Mouse (Mus musculus) midbrain, embryonic 13.5 days (tissue): ENCODE results near the gene Ttll10. TPM values are rescaled to one million over a fixed set of nuclear protein-coding genes. Genes with fewer than 3 reads are reported as not detected.

Experiments
- ATAC-seq: fragments of 200-750 bp; cut with Nextera tagmentation; 2 replicates; pipeline ENCODE4 v1.8.0; 2017; ENCODE audit warnings: mild to moderate bottlenecking, moderate TSS enrichment, moderate library complexity
- H3K27ac ChIP-seq: fragments of 300-500 bp; sonication (generic); 2 replicates; pipeline ENCODE4 v1.5.1; 2015; ENCODE audit warnings: inconsistent platforms, mild to moderate bottlenecking, moderate library complexity
- H3K27me3 ChIP-seq: fragments of 300-500 bp; sonication (generic); 2 replicates; pipeline ENCODE4 v1.6.1; 2015; ENCODE audit warnings: mild to moderate bottlenecking, inconsistent platforms
- H3K36me3 ChIP-seq: fragments of 300-500 bp; sonication (generic); 2 replicates; pipeline ENCODE4 v1.6.1; 2015; ENCODE audit warnings: mild to moderate bottlenecking, inconsistent platforms
- H3K4me1 ChIP-seq: fragments of 300-500 bp; sonication (generic); replicated peaks from 2 replicates; pipeline ENCODE4 v1.6.1; 2015; ENCODE audit warnings: inconsistent platforms
- H3K4me2 ChIP-seq: fragments of 300-500 bp; sonication (generic); replicated peaks from 2 replicates; pipeline ENCODE4 v1.6.1; 2015; ENCODE audit warnings: moderate library complexity, mild to moderate bottlenecking, inconsistent platforms
- H3K4me3 ChIP-seq: fragments of 300-500 bp; sonication (generic); replicated peaks from 2 replicates; pipeline ENCODE4 v1.5.1; 2015; ENCODE audit warnings: mild to moderate bottlenecking, inconsistent platforms
- H3K9ac ChIP-seq: fragments of 300-500 bp; sonication (generic); replicated peaks from 2 replicates; pipeline ENCODE4 v1.6.1; 2015; ENCODE audit warnings: mild to moderate bottlenecking, inconsistent platforms
- H3K9me3 ChIP-seq: fragments of 300-500 bp; sonication (generic); 2 replicates; pipeline ENCODE4 v1.6.1; 2016; ENCODE audit warnings: mild to moderate bottlenecking, inconsistent platforms
- WGBS: fragments of 180-500 bp; shearing (Covaris S2); methylation state at CpG from one replicate; pipeline ENCODE4 v1.1.7; 2015; 5-methylcytosine and 5-hydroxymethylcytosine counted together
- polyA plus RNA-seq: library from polyadenylated mRNA; unstranded; fragments of >200 nt; fragmentation: Nextera tagmentation; extraction: Ambion mirVana; gene quantifications from 2 replicates; pipeline ENCODE4 v1.2.1, GENCODE M21; 2015

Gene Ttll10
- polyA plus RNA-seq, 1 experiment from 2014 or later = not detected

DNA sequence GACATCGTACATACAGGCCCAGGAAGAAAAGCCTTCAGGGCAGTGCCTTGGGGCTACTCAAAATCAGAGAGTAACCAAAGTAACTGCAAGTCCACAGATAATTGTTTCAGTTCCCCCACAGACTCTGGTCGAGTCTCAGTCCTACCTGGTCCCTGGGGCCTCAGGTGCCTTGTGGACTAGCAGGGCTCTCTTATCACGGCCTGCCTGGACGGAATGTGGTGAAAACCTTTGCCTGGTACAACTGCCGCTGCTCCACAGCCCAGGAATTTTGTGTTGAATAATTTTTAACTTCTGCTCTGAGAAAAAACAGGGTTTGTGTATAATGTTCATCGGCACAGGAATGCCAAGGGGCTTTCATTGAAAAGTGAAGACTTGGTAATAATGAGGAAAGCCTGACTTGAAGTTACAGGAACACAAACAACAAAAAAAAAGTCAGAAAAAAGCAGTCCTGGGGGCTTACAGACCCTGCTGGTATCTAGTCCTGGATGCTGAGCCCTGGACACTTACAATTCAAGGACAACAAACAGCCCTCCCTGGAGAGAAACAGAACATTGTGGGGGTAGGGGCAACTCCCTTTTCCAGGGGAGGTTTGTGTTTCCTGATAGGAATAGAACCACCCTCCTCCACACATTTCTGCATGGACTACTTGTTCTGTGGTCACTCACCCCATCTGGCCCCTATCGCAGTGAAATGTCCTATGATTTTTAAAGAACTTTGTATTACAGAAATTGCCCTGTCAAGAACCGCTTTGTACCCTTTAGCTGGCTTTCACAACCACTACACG lies 25.1 kb upstream of the Ttll10 start:
- Histone ChIP-seq H3K9me3 (no peaks in the 10 kb centered on the region), H3K4me1 (no peaks in the 10 kb centered on the region), H3K27me3 (no peaks in the 10 kb centered on the region), H3K36me3 (no peaks in the 10 kb centered on the region), H3K9ac (no peak overlapping the region), H3K27ac (no peak overlapping the region), H3K4me2 (no peak overlapping the region), H3K4me3 (no peak overlapping the region)
- WGBS = 85% methylated on average over 9 of the region's 9 CpGs
- ATAC-seq = no peak

DNA sequence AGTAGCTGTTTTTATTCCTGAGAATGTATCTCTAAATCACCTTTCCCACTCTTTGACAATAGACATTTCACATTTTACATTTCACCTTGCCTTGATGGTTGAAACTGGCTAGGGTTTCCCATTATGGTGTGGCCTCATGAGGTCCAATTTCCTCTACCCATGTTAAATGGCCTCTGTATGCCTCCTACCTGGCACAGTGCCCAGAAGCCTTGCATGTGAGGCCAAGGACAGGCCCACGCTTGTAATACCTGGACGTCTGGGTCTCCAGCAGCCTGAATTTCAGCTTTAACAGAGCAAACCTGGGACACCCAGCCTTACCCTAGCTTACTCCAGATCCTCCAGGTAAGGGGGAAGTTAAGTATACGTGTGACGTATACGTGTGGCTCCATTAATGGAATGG lies 24.1 kb upstream of the Ttll10 start:
- Histone ChIP-seq H3K9me3 (no peaks in the 10 kb centered on the region), H3K27ac (no peak overlapping the region), H3K4me3 (no peak overlapping the region), H3K9ac (no peak overlapping the region), H3K27me3 (peaks cover 5% of the 10 kb centered on the region), H3K36me3 (no peaks in the 10 kb centered on the region), H3K4me2 (no peak overlapping the region), H3K4me1 (no peaks in the 10 kb centered on the region)
- no peak for ATAC-seq
- 89% methylated on average over 5 of the region's 5 CpGs for WGBS

DNA sequence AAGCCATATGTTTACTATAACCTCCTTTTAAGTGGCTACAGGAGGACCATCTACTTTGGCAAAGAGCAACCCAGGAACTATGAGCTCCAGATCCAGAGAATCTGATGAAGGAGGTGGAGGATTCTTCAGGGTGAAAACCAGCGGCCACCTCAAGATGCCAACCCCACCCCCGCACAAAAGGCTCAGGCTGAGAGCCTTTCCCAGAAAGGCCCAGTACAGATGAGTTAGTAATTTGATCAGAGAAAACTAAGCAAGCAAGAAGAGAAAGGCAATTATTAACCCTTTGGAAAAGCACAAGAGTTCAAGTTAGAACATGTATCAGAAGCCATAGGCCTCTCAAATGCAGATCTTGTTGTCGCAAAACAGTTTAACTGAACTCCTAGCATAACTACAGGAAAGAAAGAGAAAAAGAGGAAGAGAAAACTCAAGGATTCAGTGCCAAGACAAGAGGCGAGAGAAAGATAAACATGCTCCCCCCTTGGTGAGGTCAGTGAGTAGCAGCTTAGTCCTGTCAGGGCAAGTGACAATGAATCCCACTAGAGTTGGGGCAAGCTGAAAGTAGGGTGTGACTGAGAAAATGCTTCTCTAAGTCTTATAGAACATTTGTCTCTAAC lies 23.5 kb upstream of the Ttll10 start:
- Histone ChIP-seq H3K27ac (no peak overlapping the region), H3K4me3 (no peak overlapping the region), H3K9ac (no peak overlapping the region), H3K36me3 (no peaks in the 10 kb centered on the region), H3K4me2 (no peak overlapping the region), H3K27me3 (peaks cover 11% of the 10 kb centered on the region), H3K4me1 (peaks cover 5% of the 10 kb centered on the region), H3K9me3 (no peaks in the 10 kb centered on the region)
- 73% methylated on average over 4 of the region's 4 CpGs for WGBS
- ATAC-seq = no peak

DNA sequence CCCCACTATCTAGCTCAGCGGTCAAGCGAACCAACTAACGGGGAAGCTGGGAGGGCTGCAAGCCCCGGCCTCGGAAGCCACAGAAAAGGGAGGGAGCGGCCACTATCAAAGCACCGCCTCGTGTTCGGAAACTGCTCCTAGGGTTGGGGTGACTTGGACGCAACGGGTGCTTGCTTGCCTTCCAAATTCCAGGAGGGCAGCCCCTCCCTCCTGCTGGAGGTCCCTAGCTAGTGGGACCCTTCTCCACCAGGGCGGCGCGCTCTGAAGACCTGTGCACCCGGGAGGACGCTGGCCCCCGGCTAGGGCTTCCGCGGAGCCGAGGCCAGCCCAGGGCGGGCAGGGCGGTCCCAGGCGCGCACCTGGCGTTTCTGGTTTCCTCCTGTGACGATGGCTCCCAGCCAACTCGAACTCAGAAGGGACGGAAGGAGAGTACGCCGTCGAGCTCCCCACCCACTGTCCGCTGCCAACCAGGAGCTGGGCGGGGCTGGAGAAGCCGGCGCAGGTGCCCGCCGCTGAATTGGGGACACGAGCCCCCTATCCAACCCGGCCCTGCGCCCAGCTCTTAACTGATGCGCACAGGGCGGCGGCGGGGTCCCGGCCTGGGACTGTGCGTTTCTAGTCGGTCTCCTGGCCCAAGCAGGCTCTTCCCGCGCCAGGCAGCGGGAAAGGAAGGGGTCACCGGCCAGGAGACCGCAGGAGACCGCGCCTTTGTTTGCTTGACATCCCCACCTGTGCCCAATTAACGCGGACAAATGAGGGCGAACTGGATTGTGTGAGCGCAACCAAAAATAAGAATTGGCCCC lies 18.5 kb upstream of the Ttll10 start:
- under 1% methylated on average over 58 of the region's 58 CpGs for WGBS
- peak; percentile 62; the same call in 1 of the 2 replicates for ATAC-seq
- H3K4me3 ChIP-seq = peak overlapping the region; percentile 39

DNA sequence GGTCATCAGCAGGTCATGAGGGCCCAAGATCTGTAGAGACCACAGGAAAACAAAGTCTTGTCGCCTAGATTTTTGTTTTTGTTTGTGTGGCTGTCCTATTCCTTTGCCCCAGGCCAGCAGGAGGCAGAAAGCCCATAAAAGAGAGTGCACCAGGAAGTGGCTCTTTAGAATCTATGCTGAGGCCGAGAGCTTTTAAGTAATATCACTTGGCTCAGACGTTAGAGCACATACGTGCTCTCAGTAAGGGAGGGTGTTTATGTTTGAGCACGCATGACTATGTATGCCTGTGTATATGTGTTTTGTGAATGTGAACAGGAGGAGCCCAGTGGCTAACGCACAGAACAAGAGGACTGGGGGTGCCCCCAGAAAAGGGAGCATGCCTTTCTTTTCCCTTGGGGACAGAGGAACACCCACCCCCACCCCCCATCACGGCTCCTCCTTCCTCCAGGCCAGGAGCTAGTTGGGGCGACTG lies 17.7 kb upstream of the Ttll10 start:
- H3K4me1 ChIP-seq = peaks cover 12% of the 10 kb centered on the region
- WGBS = 9% methylated on average over 8 of the region's 8 CpGs
- H3K4me2 ChIP-seq = peak overlapping the region; percentile 61; the same call in 1 of the 2 replicates
- no peaks in the 10 kb centered on the region for H3K36me3 ChIP-seq
- ATAC-seq = no peak
- H3K4me3 ChIP-seq = peak overlapping the region; percentile 39; the same call in 1 of the 2 replicates
- peaks cover 31% of the 10 kb centered on the region for H3K27me3 ChIP-seq
- no peak overlapping the region for H3K27ac ChIP-seq
- H3K9ac ChIP-seq = no peak overlapping the region
- no peaks in the 10 kb centered on the region for H3K9me3 ChIP-seq

More for the DNA sequence above, 18.5 kb upstream of the Ttll10 start:
- Histone ChIP-seq H3K9ac (peak overlapping the region; percentile 52; the same call in 1 of the 2 replicates), H3K4me2 (peak overlapping the region; percentile 61), H3K4me1 (peaks cover 12% of the 10 kb centered on the region), H3K27ac (no peak overlapping the region), H3K9me3 (no peaks in the 10 kb centered on the region), H3K36me3 (no peaks in the 10 kb centered on the region), H3K27me3 (peaks cover 31% of the 10 kb centered on the region)

DNA sequence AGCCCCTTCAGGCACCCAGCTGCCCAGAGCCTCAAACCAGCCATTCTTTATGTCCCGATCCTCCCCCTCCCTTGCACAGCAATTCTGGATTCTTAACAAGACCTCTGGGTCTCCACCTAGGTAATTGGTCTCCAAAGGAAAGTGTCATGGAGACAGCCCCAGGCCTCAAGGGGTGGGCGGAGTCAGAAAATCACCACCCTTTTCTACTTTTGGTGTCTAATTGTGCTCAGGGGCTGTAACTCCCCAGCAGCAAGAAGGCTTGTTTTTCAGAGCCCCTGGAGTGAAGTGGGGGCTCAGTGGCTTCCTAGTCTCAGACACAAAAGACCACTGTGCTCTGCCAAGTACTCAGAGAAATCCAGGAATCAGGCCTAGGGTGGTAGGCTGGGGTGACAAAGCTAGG lies 11.5 kb upstream of the Ttll10 start:
- Histone ChIP-seq H3K36me3 (no peaks in the 10 kb centered on the region), H3K4me2 (no peak overlapping the region), H3K4me3 (no peak overlapping the region), H3K27ac (no peak overlapping the region), H3K9ac (no peak overlapping the region), H3K9me3 (no peaks in the 10 kb centered on the region), H3K27me3 (no peaks in the 10 kb centered on the region), H3K4me1 (peaks cover 10% of the 10 kb centered on the region)
- 0 out of 2 replicates have a peak, but pooled peaks have one; percentile 34 for ATAC-seq
- 65% methylated on average over 2 of the region's 2 CpGs for WGBS

DNA sequence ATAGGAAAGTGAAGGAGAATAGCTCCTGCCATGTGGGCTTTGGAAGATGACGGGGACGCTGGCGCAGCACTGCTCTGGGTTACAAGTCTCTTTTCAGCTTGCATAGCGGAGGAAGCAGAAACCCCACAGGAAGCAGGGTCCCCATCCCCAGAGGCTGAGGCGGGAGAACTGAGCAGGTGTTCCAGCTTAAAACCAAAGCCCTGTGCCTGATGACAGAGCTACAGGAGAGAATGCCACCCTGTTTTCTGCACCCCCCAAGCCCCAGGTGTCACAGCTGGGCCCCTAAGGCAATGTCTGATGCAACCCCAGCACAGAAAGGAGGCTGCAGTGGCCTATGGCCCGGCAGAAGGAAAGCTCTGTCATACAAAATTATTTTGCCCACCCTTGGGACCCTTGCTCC lies 11.1 kb upstream of the Ttll10 start:
- H3K4me3 ChIP-seq = no peak overlapping the region
- WGBS = 52% methylated on average over 6 of the region's 6 CpGs
- no peaks in the 10 kb centered on the region for H3K36me3 ChIP-seq
- peaks cover 10% of the 10 kb centered on the region for H3K4me1 ChIP-seq
- no peak overlapping the region for H3K27ac ChIP-seq
- no peak overlapping the region for H3K9ac ChIP-seq
- no peaks in the 10 kb centered on the region for H3K27me3 ChIP-seq
- H3K4me2 ChIP-seq = no peak overlapping the region
- H3K9me3 ChIP-seq = no peaks in the 10 kb centered on the region
- ATAC-seq = no peak

DNA sequence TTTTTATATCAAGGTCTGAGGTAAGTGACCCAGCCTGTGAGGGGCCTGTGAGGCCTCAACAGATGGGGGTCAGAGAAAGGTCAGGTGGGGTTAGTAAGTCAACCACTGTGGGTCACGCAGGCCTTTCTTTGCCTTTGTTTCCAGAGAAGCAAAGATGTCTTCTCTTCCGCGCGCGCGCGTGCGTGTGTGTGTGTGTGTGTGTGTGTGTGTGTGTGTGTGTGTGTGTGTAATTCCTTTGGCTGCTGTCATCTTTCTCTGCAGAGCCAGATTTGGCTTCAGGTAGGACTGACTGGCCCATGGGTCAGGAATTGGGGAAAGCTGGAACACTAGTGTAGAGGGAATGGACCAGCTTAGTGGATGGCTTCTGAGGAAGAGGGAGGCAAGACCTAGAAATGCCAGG lies 10.5 kb upstream of the Ttll10 start:
- H3K27ac ChIP-seq = no peak overlapping the region

DNA sequence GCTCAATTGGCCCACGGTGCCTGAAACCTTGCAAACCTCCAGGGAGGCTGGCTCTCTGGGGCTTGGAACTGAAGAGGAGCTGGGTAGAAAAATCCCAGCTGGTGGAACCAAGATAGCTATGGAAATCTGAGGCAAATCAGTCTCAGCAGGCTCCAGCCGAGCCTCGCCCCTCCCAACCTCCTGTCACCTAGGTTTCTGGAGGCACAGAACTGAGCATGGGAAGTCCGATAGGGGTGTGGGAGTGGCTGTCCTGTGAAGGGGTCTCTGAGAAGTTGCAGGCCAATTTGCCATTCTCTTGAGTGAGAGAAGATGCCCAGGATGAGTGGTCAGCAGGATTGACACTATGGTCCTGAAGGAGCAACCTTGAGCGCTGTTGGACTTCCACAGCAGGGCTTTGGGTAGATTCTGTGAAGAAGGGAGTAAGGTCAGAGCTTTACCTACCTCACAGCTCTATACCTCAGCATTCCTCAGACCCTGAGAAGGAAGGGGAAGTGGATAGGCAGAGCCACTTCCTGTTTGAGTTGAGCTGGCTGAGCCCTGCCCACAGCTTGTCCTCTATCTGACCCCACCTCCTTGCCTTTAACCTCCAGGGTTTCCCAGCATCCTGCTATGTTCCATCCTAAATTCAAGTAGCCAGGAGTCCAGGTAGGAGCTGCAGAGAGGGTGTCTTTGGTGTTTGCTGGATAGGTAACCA lies 8.2 kb upstream of the Ttll10 start:
- no peak overlapping the region for H3K27ac ChIP-seq
- ATAC-seq = no peak
- WGBS = 73% methylated on average over 5 of the region's 5 CpGs

More for the DNA sequence above, 10.5 kb upstream of the Ttll10 start:
- no peak overlapping the region for H3K4me3 ChIP-seq
- H3K9me3 ChIP-seq = no peaks in the 10 kb centered on the region
- whole genome bisulfite sequencing = 85% methylated on average over 8 of the region's 8 CpGs
- ATAC-seq = no peak
- peaks cover 10% of the 10 kb centered on the region for H3K4me1 ChIP-seq
- no peaks in the 10 kb centered on the region for H3K27me3 ChIP-seq
- H3K9ac ChIP-seq = no peak overlapping the region
- no peaks in the 10 kb centered on the region for H3K36me3 ChIP-seq
- no peak overlapping the region for H3K4me2 ChIP-seq

DNA sequence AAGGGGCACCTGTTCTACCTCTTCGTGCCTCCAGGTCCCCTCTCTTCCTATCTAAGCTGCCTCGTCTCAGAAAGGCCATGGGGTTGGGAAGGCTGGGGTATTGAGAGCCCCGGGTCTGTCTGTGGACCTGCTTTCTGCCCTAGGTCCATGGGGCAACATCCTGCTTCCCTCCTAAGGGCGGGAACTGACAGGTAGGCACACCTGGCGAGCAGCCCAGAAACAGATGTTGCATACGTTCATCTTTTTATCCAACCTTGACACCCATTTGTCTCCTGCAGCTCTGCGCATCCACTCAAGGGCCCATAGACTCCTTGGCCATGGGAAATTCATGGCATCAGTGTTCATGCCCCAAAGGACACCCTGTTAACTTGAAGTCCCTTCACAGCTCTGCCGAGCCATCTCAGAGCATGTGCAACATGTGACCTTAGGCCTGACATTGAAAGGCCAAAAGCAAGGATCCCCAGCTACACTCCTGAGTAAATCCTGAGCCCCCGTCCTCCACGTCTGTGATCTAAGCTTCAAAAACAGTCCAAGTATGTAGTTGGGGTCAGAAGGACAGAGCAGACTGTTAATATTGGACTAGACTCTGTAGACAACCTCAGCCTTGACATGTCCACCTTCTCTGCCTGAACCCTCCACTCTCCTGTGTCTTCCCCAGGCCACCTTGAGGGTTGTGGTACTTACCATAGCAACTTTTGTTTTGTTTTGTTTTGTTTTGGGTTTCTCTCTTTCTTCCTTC lies 6.1 kb upstream of the Ttll10 start:
- Histone ChIP-seq H3K9ac (no peak overlapping the region), H3K4me2 (no peak overlapping the region), H3K36me3 (no peaks in the 10 kb centered on the region), H3K9me3 (no peaks in the 10 kb centered on the region), H3K4me1 (peaks cover 12% of the 10 kb centered on the region), H3K27me3 (no peaks in the 10 kb centered on the region), H3K27ac (no peak overlapping the region), H3K4me3 (no peak overlapping the region)
- 89% methylated on average over 10 of the region's 10 CpGs for WGBS
- ATAC-seq = no peak

More for the DNA sequence above, 8.2 kb upstream of the Ttll10 start:
- no peak overlapping the region for H3K9ac ChIP-seq
- no peaks in the 10 kb centered on the region for H3K36me3 ChIP-seq
- no peaks in the 10 kb centered on the region for H3K27me3 ChIP-seq
- H3K4me1 ChIP-seq = peaks cover 18% of the 10 kb centered on the region
- H3K4me3 ChIP-seq = no peak overlapping the region
- H3K9me3 ChIP-seq = no peaks in the 10 kb centered on the region
- no peak overlapping the region for H3K4me2 ChIP-seq

DNA sequence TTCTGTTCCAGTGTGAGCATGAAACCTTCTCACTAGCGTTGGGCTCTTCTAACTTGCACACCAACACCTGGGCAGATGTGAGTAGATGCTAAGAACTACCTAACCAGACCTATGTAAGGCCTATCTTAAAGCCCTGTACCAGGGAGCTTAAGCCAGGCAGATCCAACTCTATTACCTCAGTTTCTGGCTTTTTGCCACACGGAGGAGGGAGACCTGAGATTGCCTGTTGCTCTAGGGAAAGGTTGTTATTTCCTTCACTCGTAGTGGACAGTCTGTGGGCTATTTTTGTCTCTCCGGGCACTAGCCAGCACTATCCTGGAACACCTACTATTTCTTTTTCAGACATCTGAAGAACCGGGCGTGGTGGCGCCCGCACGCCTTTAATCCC lies 5.3 kb upstream of the Ttll10 start:
- no peak overlapping the region for H3K9ac ChIP-seq
- no peak for ATAC-seq
- WGBS = 89% methylated on average over 9 of the region's 9 CpGs

More for the DNA sequence above, 5.3 kb upstream of the Ttll10 start:
- Histone ChIP-seq H3K36me3 (no peaks in the 10 kb centered on the region), H3K4me2 (no peak overlapping the region), H3K27me3 (no peaks in the 10 kb centered on the region), H3K9me3 (no peaks in the 10 kb centered on the region), H3K4me1 (peaks cover 8% of the 10 kb centered on the region), H3K27ac (peak overlapping the region; percentile 63), H3K4me3 (no peak overlapping the region)
